Mouse (Mus musculus) v-Abl transformed pro-B cells (cell line): ENCODE data around the gene Ddx19b.
"Not testable (repeated sequence)": the region's sequence is repeated elsewhere in the genome, so short reads cannot be mapped to it uniquely, and the experiment has no call there.

ENCODE experiments used
- in situ Hi-C, 2 experiments: fragments of 400-800 bp; cut with MboI; formaldehyde crosslinking; loops; one replicate each; pipeline ENCODE4 v1.15.1; 2025; ENCODE audit not compliant: unreplicated experiment in 2 of 2

Gene Ddx19b

DNA sequence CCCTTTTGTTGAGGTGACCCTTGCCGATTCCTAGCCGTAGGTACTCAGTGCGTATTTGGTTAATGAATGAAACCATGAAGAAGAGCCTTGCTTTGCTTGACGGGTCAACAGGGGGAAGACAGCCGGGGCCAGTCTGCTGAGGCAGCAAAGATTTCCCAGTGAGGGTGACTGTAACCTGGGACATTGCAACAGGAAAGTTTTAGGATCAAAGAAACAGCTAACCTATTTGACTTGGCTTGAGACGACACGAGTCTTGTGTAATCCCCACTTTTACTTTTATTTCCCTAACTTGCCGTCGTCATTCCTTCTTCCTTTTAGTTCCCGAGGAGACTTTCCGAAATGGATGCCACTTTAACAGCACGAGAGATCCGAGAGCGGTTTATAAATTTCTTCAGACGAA lies 5.0 kb upstream of the Ddx19b start:
- in situ Hi-C loops: loop anchor here in 1 of 2 experiments (5.0 kb wide), 1 partner anchor 39 kb away; the partner anchor contains the start of gene Ddx19a

DNA sequence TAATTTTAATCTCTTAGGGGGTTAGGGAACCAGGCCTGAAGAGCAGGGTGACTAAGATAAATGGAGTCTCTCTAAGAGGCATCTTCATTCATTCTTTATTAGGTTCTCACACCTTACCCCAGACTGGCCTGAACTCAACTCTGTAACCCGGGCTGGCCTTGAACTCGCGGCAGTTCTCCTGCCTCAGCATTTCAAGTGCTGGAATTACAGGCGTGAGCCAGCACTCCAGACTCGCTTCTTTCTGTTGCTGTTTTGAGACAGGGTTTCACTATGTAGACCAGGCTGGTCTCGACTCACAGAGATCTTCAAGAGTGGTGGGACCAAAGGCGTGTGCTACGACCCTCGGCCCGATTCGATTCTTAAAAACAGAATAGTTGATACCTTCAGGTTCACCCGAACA lies 2.7 kb upstream of the Ddx19b start:
- in situ Hi-C loops: no loop called here

DNA sequence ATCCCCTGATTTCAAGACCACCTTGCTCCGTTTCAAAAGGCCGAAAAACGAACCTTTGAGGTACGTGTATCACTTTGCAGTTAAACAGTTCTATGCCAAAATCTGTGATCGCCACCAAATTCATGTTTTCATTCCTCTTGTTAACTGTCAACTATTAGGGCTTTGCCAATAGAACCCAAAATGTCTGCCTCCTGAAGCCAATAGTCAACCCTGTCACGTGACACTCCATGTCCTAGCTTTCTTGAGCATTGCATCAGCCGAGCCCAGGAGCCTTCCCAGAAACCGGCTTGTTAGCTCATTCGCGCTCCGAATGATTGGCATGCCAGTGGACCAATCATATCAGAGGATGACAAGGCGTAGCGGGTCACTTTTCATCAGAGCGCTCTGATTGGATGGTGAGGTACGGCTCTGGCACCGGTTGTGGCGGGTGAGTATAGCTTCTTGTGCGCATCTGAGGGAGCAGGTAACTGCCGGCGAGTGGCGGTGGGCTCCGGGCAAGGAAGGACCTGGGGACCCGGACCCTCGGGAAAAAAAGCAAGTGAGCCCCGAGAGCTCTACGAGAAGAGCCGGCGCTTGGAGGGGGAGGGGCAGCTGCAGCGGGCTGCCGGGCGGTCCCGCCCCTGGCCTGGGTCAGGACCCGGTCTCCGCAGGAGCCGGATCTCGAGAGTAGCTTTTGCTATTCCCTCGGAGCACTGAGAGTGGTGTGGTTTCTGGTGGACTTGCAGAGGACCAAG lies 2.1 kb upstream of the Ddx19b start:
- in situ Hi-C loops: no loop called here

- in situ Hi-C loops: no loop called here
These were observed 1.4 kb upstream of the Ddx19b start, which contains the start of gene Aars for GRCm38 (mm10) chr8:111032916-111033315. TSS of gene Aars (plus strand) at chr8:111033144.

DNA sequence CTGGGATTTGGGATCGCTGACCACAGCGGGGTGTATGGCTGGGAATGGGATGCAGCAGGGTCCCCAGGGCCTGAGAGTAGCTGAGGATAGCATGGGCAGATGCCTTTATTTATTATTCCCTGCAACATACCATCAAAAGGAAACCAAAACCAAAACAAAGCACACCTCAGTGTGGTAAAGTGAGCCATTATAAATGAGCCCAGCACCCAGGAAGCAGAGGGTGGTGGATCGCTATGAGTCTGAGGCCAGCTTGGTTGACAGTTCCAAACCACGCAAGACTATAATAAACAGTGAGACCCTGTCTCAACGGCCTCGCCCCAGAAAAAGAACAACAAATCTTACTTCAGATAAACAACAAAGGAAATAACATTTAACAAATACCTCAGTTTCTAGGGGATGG lies 1.5 kb downstream of the Ddx19b start:
- in situ Hi-C loops: no loop called here

DNA sequence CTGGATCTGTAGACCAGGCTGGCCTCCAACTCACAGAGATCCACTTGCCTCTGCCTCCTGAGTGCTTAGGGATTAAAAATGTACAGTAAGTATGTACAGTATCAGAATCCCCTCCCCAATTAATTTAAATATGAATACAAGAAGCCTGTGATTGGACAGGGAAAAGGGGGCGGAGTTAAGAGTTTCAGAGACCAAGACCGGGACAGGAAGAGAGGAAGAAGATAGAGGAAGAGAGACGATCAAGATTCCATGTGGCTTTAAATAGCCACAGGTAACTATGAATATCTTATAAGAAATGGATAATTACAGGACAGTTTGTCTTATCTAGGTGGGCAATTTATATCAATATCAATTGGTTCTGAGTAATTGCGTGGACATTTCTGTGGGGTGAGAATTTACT lies 2.0 kb downstream of the Ddx19b start:
- in situ Hi-C loops: no loop called here

- in situ Hi-C loops: no loop called here
These were observed 4.1 kb downstream of the Ddx19b start for GRCm38 (mm10) chr8:111027391-111027937.

- in situ Hi-C loops: not testable (repeated sequence)
These were observed 4.9 kb downstream of the Ddx19b start for GRCm38 (mm10) chr8:111026609-111027008.

- in situ Hi-C loops: not testable (repeated sequence)
These were observed 21.1 kb downstream of the Ddx19b start for GRCm38 (mm10) chr8:111010230-111010991.

GRCm38 (mm10) chr8:110997547-110998531 lies 33.7 kb downstream of the Ddx19b start, which contains the start of gene Ddx19a:
TSS of gene Ddx19a (minus strand) at chr8:110997800.
- in situ Hi-C loops: loop anchor here in 1 of 2 experiments (5.0 kb wide), 1 partner anchor 39 kb away; no protein-coding TSS in a partner anchor

DNA sequence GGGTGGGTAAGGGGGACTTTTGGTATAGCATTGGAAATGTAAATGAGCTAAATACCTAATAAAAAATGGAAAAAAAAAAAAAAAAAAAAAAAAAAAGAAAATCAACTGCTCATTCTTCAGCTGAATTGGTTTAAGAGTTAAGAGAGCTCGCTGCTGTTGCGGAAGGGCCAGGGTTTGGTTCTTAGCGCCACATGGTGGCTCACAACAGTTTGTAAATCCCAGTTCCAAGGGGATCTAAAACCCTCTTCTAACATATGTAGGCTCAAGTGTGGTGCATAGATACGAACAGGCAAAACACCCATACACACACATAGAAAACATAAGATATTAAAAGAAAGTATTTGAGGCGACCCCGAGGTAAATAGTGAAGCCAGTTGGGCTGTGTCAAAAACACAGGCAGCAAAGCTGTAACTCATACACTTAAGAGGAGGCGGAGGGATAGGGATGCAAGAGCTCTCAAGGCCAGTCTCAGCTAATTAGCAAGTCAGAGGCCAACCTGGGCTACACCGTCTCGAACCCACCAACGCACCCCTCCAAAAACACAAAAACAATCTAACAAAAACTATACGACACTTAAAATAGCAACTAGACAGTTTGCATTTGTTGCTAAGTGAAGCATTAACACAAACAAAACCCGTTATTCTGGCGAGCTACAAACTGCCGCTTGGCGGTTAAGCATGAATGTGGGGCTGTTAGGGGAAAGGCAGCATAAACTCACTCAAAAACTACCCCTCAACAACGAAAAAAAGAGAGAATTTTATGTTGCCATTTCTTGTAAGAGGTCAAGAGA lies 34.7 kb downstream of the Ddx19b start:
- in situ Hi-C loops: loop anchor here in 1 of 2 experiments (5.0 kb wide), 1 partner anchor 40 kb away; no protein-coding TSS in a partner anchor

DNA sequence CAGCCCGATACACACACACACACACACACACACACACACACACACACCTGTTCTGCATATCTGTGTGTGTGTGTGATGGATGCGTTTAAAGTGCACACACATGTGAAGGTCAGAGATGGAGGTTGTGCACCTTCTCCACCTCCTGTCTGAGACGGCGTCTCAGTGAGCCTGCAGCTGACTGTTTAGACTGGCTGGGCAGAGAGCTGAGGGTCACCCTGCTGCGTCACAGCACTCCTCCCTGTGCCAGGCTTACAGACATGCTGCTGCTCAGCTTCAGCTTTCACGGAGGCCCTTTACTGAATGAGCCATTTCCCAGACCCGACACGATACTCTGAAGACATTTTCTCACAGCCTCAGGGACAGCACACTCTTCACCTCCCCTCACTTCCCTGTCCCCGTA lies 41.5 kb downstream of the Ddx19b start:
- in situ Hi-C loops: no loop called here

DNA sequence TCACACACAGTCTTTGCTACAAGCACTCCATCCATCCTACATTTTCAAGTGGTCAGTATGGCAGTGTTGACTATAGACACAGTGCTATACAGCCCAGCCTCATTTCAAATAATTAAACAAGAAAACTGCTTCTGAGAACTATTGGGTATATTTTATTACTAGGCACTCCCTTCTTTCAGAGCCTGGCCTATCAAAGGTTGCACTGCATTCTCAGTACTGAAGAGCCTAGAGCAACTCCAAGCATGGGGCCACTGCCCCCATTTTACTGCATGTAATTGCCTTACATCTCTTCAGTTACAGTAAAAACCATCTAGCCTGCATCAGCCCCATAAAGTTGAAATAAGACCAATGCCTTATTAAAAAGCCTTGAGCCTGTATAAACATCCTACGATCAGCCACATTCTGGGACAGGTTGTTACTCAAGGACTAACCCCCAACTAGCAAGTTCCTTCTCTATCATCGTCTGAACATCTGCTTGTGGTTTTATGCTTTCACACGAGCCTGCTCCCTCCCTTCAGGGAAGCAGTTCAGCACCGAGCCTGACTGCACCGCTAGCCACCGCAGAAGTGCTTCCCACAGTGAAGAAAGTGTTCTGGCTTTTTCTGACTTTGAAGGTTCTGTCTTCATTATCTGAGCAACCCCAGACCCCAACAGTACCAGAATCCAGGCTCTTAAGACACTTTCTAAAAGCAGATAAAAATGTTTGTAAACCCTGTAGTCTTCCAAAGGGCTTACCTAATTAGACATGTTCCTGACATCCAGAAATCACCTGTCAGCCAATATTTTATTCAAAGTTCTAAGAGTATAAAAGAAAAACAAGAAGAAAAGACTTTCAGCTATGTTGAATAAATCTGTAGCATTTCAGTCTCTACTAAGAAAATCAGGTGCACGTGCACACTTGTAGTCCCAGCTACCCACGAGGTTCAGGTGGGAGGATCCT lies 43.5 kb downstream of the Ddx19b start:
- in situ Hi-C loops: loop anchor here in 1 of 2 experiments (5.0 kb wide), 1 partner anchor 59 kb away; no protein-coding TSS in a partner anchor

- in situ Hi-C loops: no loop called here
These were observed 50.2 kb downstream of the Ddx19b start for GRCm38 (mm10) chr8:110981304-110981703.

- in situ Hi-C loops: loop anchor here in 1 of 2 experiments (10.0 kb wide), 1 partner anchor 113 kb away; no protein-coding TSS in a partner anchor
These were observed 53.6 kb downstream of the Ddx19b start for GRCm38 (mm10) chr8:110977987-110978386.

DNA sequence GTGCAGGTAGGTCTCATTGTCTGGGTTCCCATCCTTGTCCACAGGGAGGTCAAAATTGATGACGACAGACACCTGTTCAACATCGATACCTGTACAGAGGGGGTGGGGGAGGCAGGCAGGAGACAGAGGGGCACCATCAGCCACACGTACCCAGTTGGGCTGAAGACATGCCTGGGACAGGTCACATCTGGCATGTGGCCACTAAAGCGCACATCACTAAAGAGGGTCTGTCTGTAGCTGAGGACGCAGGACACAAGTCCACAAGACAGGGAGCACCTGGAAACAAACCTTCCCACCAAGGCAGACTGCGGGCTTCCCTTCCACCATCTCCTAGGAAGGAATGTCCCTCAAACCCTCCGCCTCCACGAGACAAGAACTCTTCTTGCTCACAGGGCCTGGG lies 55.0 kb downstream of the Ddx19b start:
- in situ Hi-C loops: loop anchor here in 1 of 2 experiments (10.0 kb wide), 1 partner anchor 112 kb away; no protein-coding TSS in a partner anchor

DNA sequence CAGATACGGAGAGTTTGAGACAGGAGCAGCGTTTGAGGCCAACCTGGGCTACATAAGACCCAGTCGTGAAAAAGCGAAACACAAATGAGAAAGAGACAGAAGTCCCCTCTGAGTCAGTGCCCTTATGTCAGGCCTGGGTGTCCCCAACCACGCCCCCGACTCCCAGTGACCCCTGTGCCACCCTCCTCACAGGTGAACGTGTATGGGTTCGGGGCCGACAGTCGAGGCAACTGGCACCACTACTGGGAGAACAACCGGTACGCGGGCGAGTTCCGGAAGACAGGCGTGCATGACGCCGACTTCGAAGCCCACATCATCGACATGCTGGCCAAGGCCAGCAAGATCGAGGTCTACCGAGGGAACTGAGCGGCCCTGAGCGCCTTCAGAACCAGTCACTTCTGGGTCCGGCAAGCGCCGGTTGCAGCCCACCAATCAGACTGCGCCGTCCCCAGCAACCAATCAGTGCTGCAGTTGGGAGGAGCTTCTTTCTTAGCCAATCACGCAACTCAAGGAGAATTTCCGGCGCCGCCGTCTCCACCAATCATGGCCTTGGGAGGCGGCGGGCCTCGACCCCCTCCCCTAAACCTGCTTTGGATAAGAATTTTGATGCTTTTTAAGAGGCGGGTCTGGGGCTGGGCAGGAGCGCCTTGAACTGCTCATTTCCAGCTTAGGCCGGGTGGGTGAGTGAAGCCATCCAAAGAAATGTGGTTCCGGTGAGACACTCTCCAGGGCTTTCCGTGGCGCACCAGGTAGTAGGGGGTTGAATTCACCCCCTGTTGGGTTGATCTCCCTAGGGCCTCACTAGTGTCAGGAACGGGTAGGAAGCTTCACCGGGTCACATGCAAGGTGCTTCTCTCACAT lies 61.4 kb downstream of the Ddx19b start:
- in situ Hi-C loops: loop anchor here (5.0 to 10.0 kb wide), 2 partner anchors 58 to 105 kb away; no protein-coding TSS in a partner anchor
